Mouse (Mus musculus) kidney, embryonic 15.5 days (tissue): ENCODE measurements around the gene Ccl12. TPM values are rescaled to one million over a fixed set of nuclear protein-coding genes. Genes with fewer than 3 reads are reported as not detected.

Source experiments
- ATAC-seq: fragments of 200-750 bp; cut with Nextera tagmentation; replicated peaks from 2 replicates; pipeline ENCODE4 v1.8.0; 2017; ENCODE audit warnings: moderate TSS enrichment; ENCODE audit not compliant: low FRiP score
- H3K27ac ChIP-seq: fragments of 300-500 bp; sonication (generic); 2 replicates; pipeline ENCODE4 v1.5.1; 2015; ENCODE audit warnings: mild to moderate bottlenecking, inconsistent platforms
- H3K27me3 ChIP-seq: fragments of 300-500 bp; sonication (generic); 2 replicates; pipeline ENCODE4 v1.6.1; 2015; ENCODE audit warnings: inconsistent platforms
- H3K36me3 ChIP-seq: fragments of 300-500 bp; sonication (generic); 2 replicates; pipeline ENCODE4 v1.6.1; 2015; ENCODE audit warnings: inconsistent platforms
- H3K4me1 ChIP-seq: fragments of 300-500 bp; sonication (generic); 2 replicates; pipeline ENCODE4 v1.6.1; 2015; ENCODE audit warnings: inconsistent platforms
- H3K4me2 ChIP-seq: fragments of 300-500 bp; sonication (generic); 2 replicates; pipeline ENCODE4 v1.6.1; 2015; ENCODE audit warnings: moderate library complexity, mild to moderate bottlenecking, inconsistent platforms
- H3K4me3 ChIP-seq: fragments of 300-500 bp; sonication (generic); replicated peaks from 2 replicates; pipeline ENCODE4 v1.5.1; 2015; ENCODE audit warnings: mild to moderate bottlenecking, inconsistent platforms
- H3K9ac ChIP-seq: fragments of 300-500 bp; sonication (generic); 2 replicates; pipeline ENCODE4 v1.6.1; 2015; ENCODE audit warnings: mild to moderate bottlenecking, inconsistent platforms
- H3K9me3 ChIP-seq: fragments of 300-500 bp; sonication (generic); replicated peaks from 2 replicates; pipeline ENCODE4 v1.6.1; 2016; ENCODE audit warnings: inconsistent platforms
- WGBS: fragments of 180-500 bp; shearing (Covaris S2); methylation state at CpG from one replicate; pipeline ENCODE4 v1.1.7; 2015; ENCODE audit warnings: mixed read lengths; 5-methylcytosine and 5-hydroxymethylcytosine counted together
- polyA plus RNA-seq: library from polyadenylated mRNA; unstranded; fragments of >200 nt; fragmentation: Nextera tagmentation; extraction: Ambion mirVana; gene quantifications from 2 replicates; pipeline ENCODE4 v1.2.1, GENCODE M21; 2015

Ccl12 gene
- polyA plus RNA-seq, 1 experiment from 2014 or later = 2.4 TPM

- no peak overlapping the region for H3K9ac ChIP-seq
- H3K4me1 ChIP-seq = no peaks in the 10 kb centered on the region
- WGBS = 93% methylated on average over 3 of the region's 3 CpGs
- H3K4me2 ChIP-seq = no peak overlapping the region
- H3K9me3 ChIP-seq = no peaks in the 10 kb centered on the region
- H3K4me3 ChIP-seq = no peak overlapping the region
- H3K27ac ChIP-seq = no peak overlapping the region
- no peak for ATAC-seq
- no peaks in the 10 kb centered on the region for H3K36me3 ChIP-seq
- H3K27me3 ChIP-seq = no peaks in the 10 kb centered on the region
Observed at GRCm38 (mm10) chr11:82084360-82084759, 17.3 kb upstream of the Ccl12 start.

- H3K9ac ChIP-seq = no peak overlapping the region
- no peak overlapping the region for H3K4me3 ChIP-seq
- ATAC-seq = no peak
- WGBS = 80% methylated on average over 10 of the region's 10 CpGs
- no peaks in the 10 kb centered on the region for H3K9me3 ChIP-seq
- no peaks in the 10 kb centered on the region for H3K27me3 ChIP-seq
- no peaks in the 10 kb centered on the region for H3K4me1 ChIP-seq
- H3K36me3 ChIP-seq = no peaks in the 10 kb centered on the region
- no peak overlapping the region for H3K4me2 ChIP-seq
- H3K27ac ChIP-seq = no peak overlapping the region
Observed at GRCm38 (mm10) chr11:82099511-82100323, 1.9 kb upstream of the Ccl12 start.

GRCm38 (mm10) chr11:82101087-82101486 lies 558 bp upstream of the Ccl12 start:
- Histone ChIP-seq H3K4me3 (no peak overlapping the region), H3K9me3 (0 out of 2 replicates have a peak, but pooled peaks cover 3% of the 10 kb centered on the region), H3K9ac (no peak overlapping the region), H3K4me2 (no peak overlapping the region), H3K27ac (no peak overlapping the region), H3K27me3 (no peaks in the 10 kb centered on the region), H3K36me3 (no peaks in the 10 kb centered on the region), H3K4me1 (no peaks in the 10 kb centered on the region)
- WGBS = 74% methylated on average over 4 of the region's 4 CpGs
- no peak for ATAC-seq

- no peak for ATAC-seq
- no peak overlapping the region for H3K4me2 ChIP-seq
Observed at GRCm38 (mm10) chr11:82109611-82110010, 8.0 kb downstream of the Ccl12 start.

GRCm38 (mm10) chr11:82110372-82111248 lies 9.0 kb downstream of the Ccl12 start:
- no peaks in the 10 kb centered on the region for H3K9me3 ChIP-seq
- H3K4me1 ChIP-seq = no peaks in the 10 kb centered on the region
- H3K27ac ChIP-seq = no peak overlapping the region
- no peak for ATAC-seq
- no peak overlapping the region for H3K9ac ChIP-seq
- no peaks in the 10 kb centered on the region for H3K27me3 ChIP-seq
- no peak overlapping the region for H3K4me2 ChIP-seq
- H3K36me3 ChIP-seq = no peaks in the 10 kb centered on the region
- WGBS = 43% methylated on average over 6 of the region's 6 CpGs
- no peak overlapping the region for H3K4me3 ChIP-seq

More at GRCm38 (mm10) chr11:82109611-82110010, 8.0 kb downstream of the Ccl12 start:
- H3K4me1 ChIP-seq = no peaks in the 10 kb centered on the region
- H3K27me3 ChIP-seq = no peaks in the 10 kb centered on the region
- H3K9ac ChIP-seq = no peak overlapping the region
- H3K27ac ChIP-seq = no peak overlapping the region
- 0 out of 2 replicates have a peak, but pooled peaks cover 3% of the 10 kb centered on the region for H3K9me3 ChIP-seq
- no peaks in the 10 kb centered on the region for H3K36me3 ChIP-seq
- H3K4me3 ChIP-seq = no peak overlapping the region

- WGBS = 81% methylated on average over 3 of the region's 3 CpGs
- H3K9ac ChIP-seq = no peak within 1 kb of the TSS
Observed at GRCm38 (mm10) chr11:82114885-82115284, 13.2 kb downstream of the Ccl12 start, which contains the start of gene Ccl8. Gene Ccl8 (plus strand): TSS chr11:82115185.

GRCm38 (mm10) chr11:82116041-82116440 lies 14.4 kb downstream of the Ccl12 start:
- 0 out of 2 replicates have a peak, but pooled peaks cover 3% of the 10 kb centered on the region for H3K27me3 ChIP-seq
- H3K4me2 ChIP-seq = no peak overlapping the region
- H3K36me3 ChIP-seq = no peaks in the 10 kb centered on the region
- H3K4me1 ChIP-seq = no peaks in the 10 kb centered on the region
- 81% methylated on average over 3 of the region's 3 CpGs for WGBS
- no peaks in the 10 kb centered on the region for H3K9me3 ChIP-seq
- no peak overlapping the region for H3K27ac ChIP-seq
- H3K9ac ChIP-seq = no peak overlapping the region
- H3K4me3 ChIP-seq = no peak overlapping the region
- ATAC-seq = no peak

More at GRCm38 (mm10) chr11:82114885-82115284, 13.2 kb downstream of the Ccl12 start, which contains the start of gene Ccl8:
- ATAC-seq = no peak
- Histone ChIP-seq H3K36me3 (no peaks in the 10 kb centered on the region), H3K9me3 (no peaks in the 10 kb centered on the region), H3K4me2 (no peak within 1 kb of the TSS), H3K4me3 (no peak within 1 kb of the TSS), H3K27me3 (0 out of 2 replicates have a peak, but pooled peaks cover 3% of the 10 kb centered on the region), H3K27ac (no peak within 1 kb of the TSS), H3K4me1 (no peaks in the 10 kb centered on the region)

- no peak for ATAC-seq
- Histone ChIP-seq H3K27ac (no peak overlapping the region), H3K27me3 (no peaks in the 10 kb centered on the region), H3K4me2 (no peak overlapping the region), H3K9ac (no peak overlapping the region), H3K4me3 (no peak overlapping the region), H3K36me3 (no peaks in the 10 kb centered on the region), H3K9me3 (no peaks in the 10 kb centered on the region), H3K4me1 (0 out of 2 replicates have a peak, but pooled peaks cover 3% of the 10 kb centered on the region)
- 86% methylated on average over 1 of the region's 1 CpGs for WGBS
Observed at GRCm38 (mm10) chr11:82132977-82133376, 31.3 kb downstream of the Ccl12 start.

- peaks cover 22% of the 10 kb centered on the region for H3K4me1 ChIP-seq
- H3K4me3 ChIP-seq = no peak overlapping the region
- H3K4me2 ChIP-seq = no peak overlapping the region
- H3K9ac ChIP-seq = no peak overlapping the region
- H3K27me3 ChIP-seq = no peaks in the 10 kb centered on the region
- no peak for ATAC-seq
- WGBS = 89% methylated on average over 2 of the region's 2 CpGs
- no peaks in the 10 kb centered on the region for H3K9me3 ChIP-seq
- H3K36me3 ChIP-seq = no peaks in the 10 kb centered on the region
- no peak overlapping the region for H3K27ac ChIP-seq
Observed at GRCm38 (mm10) chr11:82136196-82136595, 34.6 kb downstream of the Ccl12 start.

GRCm38 (mm10) chr11:82139492-82140094 lies 37.9 kb downstream of the Ccl12 start:
- WGBS = 17% methylated on average over 7 of the region's 7 CpGs
- Histone ChIP-seq H3K4me3 (no peak overlapping the region), H3K27ac (peak overlapping the region; percentile 59), H3K9me3 (no peaks in the 10 kb centered on the region), H3K4me1 (peaks cover 22% of the 10 kb centered on the region), H3K27me3 (no peaks in the 10 kb centered on the region), H3K4me2 (no peak overlapping the region), H3K36me3 (no peaks in the 10 kb centered on the region), H3K9ac (no peak overlapping the region)
- ATAC-seq = peak; percentile 43; the same call in 1 of the 2 replicates
